Mouse (Mus musculus) ES-CJ7 (cell line): ENCODE data around the gene Mafk.
A peak's percentile ranks its signal among the peaks of the same experiment; 100 is the strongest.

Experiments
- DNase-seq: peaks from one replicate; pipeline ENCODE4 v3.0.0; 2011; ENCODE audit warnings: low read depth, low spot score

Gene Mafk

GRCm38 (mm10) chr5:139796001-139796620 lies 4.8 kb downstream of the Mafk start:
- no peak for DNase-seq

- DNase-seq = no peak
Observed at GRCm38 (mm10) chr5:139796900-139797299, 5.6 kb downstream of the Mafk start.

DNA sequence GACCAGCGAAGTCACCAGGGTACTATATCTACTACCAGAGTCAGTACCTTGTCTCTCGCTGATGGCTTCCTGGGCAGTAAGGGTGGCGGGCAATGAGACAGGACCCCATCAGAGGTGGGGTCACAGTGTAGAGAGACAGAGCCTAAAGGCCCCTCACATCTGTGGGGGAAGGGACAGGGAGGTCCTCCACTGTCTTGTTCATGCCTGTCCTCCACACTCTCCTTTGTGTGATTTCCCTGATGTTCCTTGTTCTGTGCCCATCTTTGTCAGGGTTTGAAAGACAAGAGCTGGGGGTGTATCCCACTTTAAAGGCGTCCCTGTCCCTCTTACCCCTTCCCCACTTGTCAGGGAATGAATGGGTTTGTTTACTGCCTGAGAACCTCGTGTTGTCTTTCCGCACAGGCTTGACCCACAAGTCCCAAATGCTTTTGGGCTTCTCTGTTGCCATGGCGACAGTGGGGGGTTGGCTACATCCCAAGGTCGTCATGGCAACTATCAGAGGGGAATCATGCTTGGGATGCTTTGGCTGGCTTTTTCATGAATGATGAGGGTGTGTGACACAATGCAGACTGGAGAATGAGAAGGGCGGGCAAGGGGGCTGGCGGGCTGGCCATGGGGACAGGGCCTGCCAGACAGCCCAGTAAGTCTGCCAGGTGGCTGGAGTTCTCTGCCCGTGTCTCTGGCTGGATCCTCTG lies 6.3 kb downstream of the Mafk start:
- peak; percentile 45 for DNase-seq

DNA sequence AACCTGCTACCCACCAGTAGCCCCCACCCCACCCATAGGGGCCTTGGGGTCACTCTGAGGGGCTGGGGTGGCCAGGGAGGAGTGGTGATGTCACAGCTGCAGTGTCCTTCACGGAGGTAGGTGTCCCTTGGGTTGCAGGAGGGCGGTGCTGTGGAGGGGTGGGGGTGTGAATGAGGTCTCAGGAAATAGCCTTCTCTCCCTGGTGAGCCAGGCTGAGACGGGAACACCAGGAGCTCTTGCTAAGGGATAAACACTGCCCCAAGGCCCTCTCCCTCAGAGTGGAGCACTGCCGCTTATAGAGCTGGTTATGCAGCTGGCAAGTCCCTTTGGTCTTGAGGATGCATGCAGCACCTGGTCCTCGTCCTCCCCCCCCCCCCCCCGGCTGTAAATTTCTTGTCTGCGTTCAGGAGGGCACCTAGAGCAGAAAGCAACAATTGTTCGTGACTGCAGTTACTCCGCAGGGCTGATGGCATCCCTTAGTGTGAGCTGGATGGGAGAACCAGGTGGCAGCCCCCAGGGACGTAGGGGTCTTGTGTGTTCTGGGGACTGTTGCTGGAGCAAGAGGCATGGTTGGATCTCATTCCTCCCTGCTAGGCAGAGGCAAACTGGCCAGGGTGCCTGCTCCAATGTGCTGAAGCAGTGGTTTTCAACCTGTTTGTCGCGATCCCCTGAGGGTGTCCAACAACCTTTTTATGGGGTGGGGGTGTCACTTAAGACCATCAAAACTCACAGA lies 7.0 kb downstream of the Mafk start:
- no peak for DNase-seq

- no peak for DNase-seq
Observed at GRCm38 (mm10) chr5:139799041-139799440, 7.7 kb downstream of the Mafk start.

DNA sequence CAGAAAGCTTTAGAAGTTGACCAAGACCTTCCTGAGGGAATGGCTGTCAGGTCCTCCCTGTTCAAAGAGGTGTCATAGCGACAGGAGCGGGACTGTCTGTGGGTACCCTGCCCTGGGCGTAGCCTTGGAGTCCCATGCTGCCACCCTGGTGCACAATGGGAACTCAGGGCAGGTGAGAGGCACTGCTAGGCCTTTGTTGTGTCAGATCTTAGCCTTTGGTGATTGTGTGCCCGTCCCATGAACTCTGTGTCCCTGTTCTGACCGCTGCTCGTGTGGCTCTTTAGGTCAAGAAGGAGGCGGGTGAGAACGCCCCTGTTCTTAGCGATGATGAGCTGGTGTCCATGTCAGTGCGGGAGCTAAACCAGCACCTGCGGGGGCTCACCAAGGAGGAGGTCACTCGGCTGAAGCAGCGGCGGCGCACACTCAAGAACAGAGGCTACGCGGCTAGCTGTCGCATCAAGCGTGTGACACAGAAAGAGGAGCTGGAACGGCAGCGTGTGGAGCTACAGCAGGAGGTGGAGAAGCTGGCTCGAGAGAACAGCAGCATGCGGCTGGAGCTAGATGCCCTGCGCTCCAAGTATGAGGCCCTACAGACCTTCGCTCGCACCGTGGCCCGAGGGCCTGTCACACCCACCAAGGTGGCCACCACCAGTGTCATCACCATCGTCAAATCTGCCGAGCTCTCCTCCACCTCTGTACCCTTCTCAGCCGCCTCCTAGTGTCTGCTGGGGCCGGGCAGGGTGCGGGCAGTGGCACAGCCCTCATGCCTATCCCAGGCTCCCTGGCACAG lies 8.7 kb downstream of the Mafk start:
- DNase-seq = no peak

DNA sequence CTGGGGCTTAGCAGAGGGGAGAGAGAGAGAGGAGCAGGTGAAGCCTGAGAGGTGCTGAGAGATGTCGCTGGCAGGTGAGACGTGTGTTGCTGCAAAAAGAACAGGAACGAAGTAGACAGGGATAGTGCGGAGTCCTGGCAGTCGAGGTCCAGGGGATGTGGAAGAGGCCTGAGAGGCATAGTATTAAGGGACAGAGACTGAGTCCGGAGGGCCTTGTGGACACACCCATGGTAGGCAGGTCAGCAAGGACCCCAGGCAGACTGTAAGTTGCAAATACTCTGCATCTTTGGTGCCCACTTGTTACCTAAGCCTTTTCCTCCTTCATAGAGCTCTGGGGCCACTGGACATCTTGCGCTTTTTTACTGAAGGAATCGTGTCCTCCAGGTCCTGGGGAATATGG lies 9.9 kb downstream of the Mafk start:
- no peak for DNase-seq

- no peak for DNase-seq
Observed at GRCm38 (mm10) chr5:139801880-139802279, 10.6 kb downstream of the Mafk start.

DNA sequence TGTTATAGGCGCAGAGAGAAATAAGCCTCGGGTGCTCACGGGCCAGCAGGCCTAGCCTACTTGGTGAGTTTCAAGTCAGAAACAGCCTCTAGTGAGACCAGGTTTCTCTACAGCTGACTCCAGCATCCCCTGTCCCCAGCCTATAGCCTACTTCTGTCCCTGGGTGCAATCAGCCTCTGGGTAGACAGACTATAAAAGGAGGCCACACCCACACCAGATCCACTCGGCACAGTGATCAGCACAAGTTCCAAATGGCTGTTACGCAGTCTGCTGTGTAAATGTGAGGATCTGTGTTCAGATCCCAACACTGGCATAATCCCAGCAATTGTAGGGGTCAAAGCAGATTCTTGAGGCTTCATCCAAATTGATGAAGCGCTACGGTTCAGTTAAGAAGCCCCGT lies 11.9 kb downstream of the Mafk start:
- no peak for DNase-seq

GRCm38 (mm10) chr5:139803601-139804102 lies 12.3 kb downstream of the Mafk start:
- DNase-seq = peak; percentile 72

GRCm38 (mm10) chr5:139804107-139804551 lies 12.8 kb downstream of the Mafk start:
- DNase-seq = no peak

GRCm38 (mm10) chr5:139804573-139805111 lies 13.3 kb downstream of the Mafk start:
- no peak for DNase-seq

GRCm38 (mm10) chr5:139805924-139806323 lies 14.6 kb downstream of the Mafk start:
- DNase-seq = no peak

DNA sequence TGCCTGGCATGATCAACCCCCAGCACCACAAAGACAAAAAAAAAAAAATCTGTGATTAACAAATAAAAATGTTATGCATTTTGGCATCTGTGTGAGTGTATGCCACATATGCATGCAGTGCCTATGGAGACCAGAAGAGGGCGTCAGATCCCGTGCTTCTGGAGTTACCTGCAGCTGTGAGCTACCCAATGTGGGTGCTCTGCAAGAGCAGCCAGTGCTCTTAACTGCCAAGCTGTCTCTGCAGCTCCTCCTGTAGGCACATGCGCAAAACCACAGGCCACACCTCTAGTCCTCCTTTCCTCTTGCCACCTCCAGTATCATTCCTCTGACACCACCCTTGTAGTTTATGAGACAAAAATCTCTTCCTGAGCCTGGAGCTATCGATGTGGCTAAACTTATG lies 18.1 kb downstream of the Mafk start:
- peak; percentile 84 for DNase-seq

GRCm38 (mm10) chr5:139811677-139812397 lies 20.5 kb downstream of the Mafk start:
- DNase-seq = no peak

GRCm38 (mm10) chr5:139812398-139813125 lies 21.2 kb downstream of the Mafk start:
- no peak for DNase-seq

- DNase-seq = no peak
Observed at GRCm38 (mm10) chr5:139813126-139813490, 21.8 kb downstream of the Mafk start.

GRCm38 (mm10) chr5:139813963-139814381 lies 22.7 kb downstream of the Mafk start:
- DNase-seq = no peak

- no peak for DNase-seq
Observed at GRCm38 (mm10) chr5:139815964-139816363, 24.7 kb downstream of the Mafk start.

DNA sequence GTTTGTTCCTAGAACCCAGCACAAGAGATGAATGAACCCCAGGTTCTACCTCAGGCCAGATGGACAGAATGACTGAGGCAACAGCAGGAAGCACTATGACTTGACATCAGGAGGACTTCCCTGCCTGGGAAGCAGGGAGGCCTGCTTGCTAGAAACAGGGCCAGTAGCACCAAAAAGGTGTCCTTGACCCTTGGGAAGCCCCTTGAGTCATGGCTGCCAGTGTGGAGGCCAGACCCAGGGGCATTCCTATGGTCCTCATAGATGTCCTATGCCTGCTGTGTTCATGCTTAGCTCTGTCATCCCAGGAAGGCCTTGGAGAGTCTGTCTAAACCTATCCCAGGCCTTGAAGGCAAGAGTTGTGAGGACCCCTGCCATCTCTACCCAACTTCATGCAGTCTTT lies 25.1 kb downstream of the Mafk start:
- no peak for DNase-seq
